Mouse (Mus musculus): ENCODE data around the gene Ccn1. TPM values are rescaled to one million over a fixed set of nuclear protein-coding genes. Genes with fewer than 3 reads are reported as not detected.
A peak's percentile ranks its signal among the peaks of the same experiment; 100 is the strongest.

Ccn1 gene
- polyA plus RNA-seq, 1 experiment from 2014 or later: 9.1 TPM

GRCm38 (mm10) chr3:145632888-145633287 lies 16.9 kb downstream of the Ccn1 start:
- WGBS (ENCODE audit: insufficient replicate concordance): 30% methylated on average over 6 of the region's 6 CpGs
- no peaks in the 10 kb centered on the region for H3K36me3 ChIP-seq (ENCODE audit: control insufficient read depth, insufficient read depth)
- no peaks in the 10 kb centered on the region for H3K9me3 ChIP-seq (replicated peaks; ENCODE audit: control insufficient read depth, low read length)
- ATAC-seq (ENCODE audit: low read depth): no peak
- no peak overlapping the region for H3K27ac ChIP-seq (ENCODE audit: low read length)
- no peaks in the 10 kb centered on the region for H3K27me3 ChIP-seq (ENCODE audit: control insufficient read depth, insufficient read depth, low read depth, low read length)
- H3K4me1 ChIP-seq (ENCODE audit: control insufficient read depth, low read depth, low read length): peaks cover 4% of the 10 kb centered on the region; the same call in 1 of the 2 replicates
- no peak overlapping the region for H3K4me2 ChIP-seq (ENCODE audit: low read depth, low read length)
- H3K4me3 ChIP-seq (ENCODE audit: low read depth, low read length): no peak overlapping the region
- H3K9ac ChIP-seq (ENCODE audit: low read depth, low read length): no peak overlapping the region

GRCm38 (mm10) chr3:145628643-145629042 lies 21.1 kb downstream of the Ccn1 start:
- H3K9me3 ChIP-seq (replicated peaks; ENCODE audit: control insufficient read depth, low read length): no peaks in the 10 kb centered on the region
- whole genome bisulfite sequencing (ENCODE audit: insufficient replicate concordance): 53% methylated on average over 5 of the region's 5 CpGs
- H3K27me3 ChIP-seq (ENCODE audit: control insufficient read depth, insufficient read depth, low read depth, low read length): no peaks in the 10 kb centered on the region
- ATAC-seq (ENCODE audit: low read depth): no peak
- no peak overlapping the region for H3K9ac ChIP-seq (ENCODE audit: low read depth, low read length)
- H3K27ac ChIP-seq (ENCODE audit: low read length): no peak overlapping the region
- H3K36me3 ChIP-seq (ENCODE audit: control insufficient read depth, insufficient read depth): no peaks in the 10 kb centered on the region
- no peak overlapping the region for H3K4me3 ChIP-seq (ENCODE audit: low read depth, low read length)
- H3K4me2 ChIP-seq (ENCODE audit: low read depth, low read length): no peak overlapping the region
- no peaks in the 10 kb centered on the region for H3K4me1 ChIP-seq (ENCODE audit: control insufficient read depth, low read depth, low read length)

DNA sequence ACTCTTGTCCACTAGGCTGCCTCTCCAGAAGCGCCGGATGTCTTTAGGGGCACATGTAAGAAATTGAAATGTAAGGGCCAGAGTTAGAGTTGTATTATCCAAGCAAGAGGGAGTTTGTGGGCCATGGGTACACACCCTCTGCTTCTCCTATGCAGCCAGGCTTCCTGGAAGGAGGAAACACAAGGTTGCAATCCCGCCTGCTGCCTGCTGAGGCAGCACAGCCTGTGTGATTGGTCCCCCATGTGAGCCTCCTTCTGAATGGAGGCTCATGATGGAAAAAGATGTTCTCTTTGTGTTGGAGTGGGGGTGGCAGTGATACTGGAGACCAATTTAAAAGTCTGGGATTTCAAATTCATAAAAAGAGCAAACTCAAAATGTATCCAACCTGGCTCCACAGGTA lies 22.0 kb downstream of the Ccn1 start:
- no peak overlapping the region for H3K4me3 ChIP-seq (ENCODE audit: low read depth, low read length)
- H3K27me3 ChIP-seq (ENCODE audit: control insufficient read depth, insufficient read depth, low read depth, low read length): no peaks in the 10 kb centered on the region
- no peaks in the 10 kb centered on the region for H3K4me1 ChIP-seq (ENCODE audit: control insufficient read depth, low read depth, low read length)
- no peak for ATAC-seq (ENCODE audit: low read depth)
- WGBS (ENCODE audit: insufficient replicate concordance): 61% methylated on average over 3 of the region's 3 CpGs
- no peak overlapping the region for H3K27ac ChIP-seq (ENCODE audit: low read length)
- H3K4me2 ChIP-seq (ENCODE audit: low read depth, low read length): no peak overlapping the region
- no peaks in the 10 kb centered on the region for H3K36me3 ChIP-seq (ENCODE audit: control insufficient read depth, insufficient read depth)
- H3K9me3 ChIP-seq (replicated peaks; ENCODE audit: control insufficient read depth, low read length): no peaks in the 10 kb centered on the region
- H3K9ac ChIP-seq (ENCODE audit: low read depth, low read length): no peak overlapping the region

GRCm38 (mm10) chr3:145626063-145626462 lies 23.7 kb downstream of the Ccn1 start:
- 0 out of 2 replicates have a peak, but pooled peaks have one; percentile 41 for ATAC-seq (ENCODE audit: low read depth)
- no peaks in the 10 kb centered on the region for H3K27me3 ChIP-seq (ENCODE audit: control insufficient read depth, insufficient read depth, low read depth, low read length)
- H3K36me3 ChIP-seq (ENCODE audit: control insufficient read depth, insufficient read depth): no peaks in the 10 kb centered on the region
- H3K9ac ChIP-seq (ENCODE audit: low read depth, low read length): no peak overlapping the region
- no peaks in the 10 kb centered on the region for H3K9me3 ChIP-seq (replicated peaks; ENCODE audit: control insufficient read depth, low read length)
- no peaks in the 10 kb centered on the region for H3K4me1 ChIP-seq (ENCODE audit: control insufficient read depth, low read depth, low read length)
- no peak overlapping the region for H3K4me2 ChIP-seq (ENCODE audit: low read depth, low read length)
- 68% methylated on average over 1 of the region's 1 CpGs for WGBS (ENCODE audit: insufficient replicate concordance)
- H3K4me3 ChIP-seq (ENCODE audit: low read depth, low read length): no peak overlapping the region
- H3K27ac ChIP-seq (ENCODE audit: low read length): no peak overlapping the region

- no peak overlapping the region for H3K9ac ChIP-seq (ENCODE audit: low read depth, low read length)
- no peaks in the 10 kb centered on the region for H3K36me3 ChIP-seq (ENCODE audit: control insufficient read depth, insufficient read depth)
- no peak overlapping the region for H3K4me2 ChIP-seq (ENCODE audit: low read depth, low read length)
- no peak for ATAC-seq (ENCODE audit: low read depth)
- no peaks in the 10 kb centered on the region for H3K4me1 ChIP-seq (ENCODE audit: control insufficient read depth, low read depth, low read length)
- H3K27me3 ChIP-seq (ENCODE audit: control insufficient read depth, insufficient read depth, low read depth, low read length): no peaks in the 10 kb centered on the region
- no peaks in the 10 kb centered on the region for H3K9me3 ChIP-seq (replicated peaks; ENCODE audit: control insufficient read depth, low read length)
- WGBS (ENCODE audit: insufficient replicate concordance): 63% methylated on average over 9 of the region's 9 CpGs
- H3K27ac ChIP-seq (ENCODE audit: low read length): no peak overlapping the region
- no peak overlapping the region for H3K4me3 ChIP-seq (ENCODE audit: low read depth, low read length)
Observed at GRCm38 (mm10) chr3:145625546-145625945, 24.2 kb downstream of the Ccn1 start.

GRCm38 (mm10) chr3:145624786-145625185 lies 25.0 kb downstream of the Ccn1 start:
- Histone ChIP-seq H3K4me3 (ENCODE audit: low read depth, low read length) (no peak overlapping the region), H3K36me3 (ENCODE audit: control insufficient read depth, insufficient read depth) (no peaks in the 10 kb centered on the region), H3K27me3 (ENCODE audit: control insufficient read depth, insufficient read depth, low read depth, low read length) (no peaks in the 10 kb centered on the region), H3K27ac (ENCODE audit: low read length) (no peak overlapping the region), H3K9ac (ENCODE audit: low read depth, low read length) (no peak overlapping the region), H3K4me2 (ENCODE audit: low read depth, low read length) (no peak overlapping the region), H3K9me3 (replicated peaks; ENCODE audit: control insufficient read depth, low read length) (no peaks in the 10 kb centered on the region), H3K4me1 (ENCODE audit: control insufficient read depth, low read depth, low read length) (no peaks in the 10 kb centered on the region)
- ATAC-seq (ENCODE audit: low read depth): no peak
- 65% methylated on average over 4 of the region's 4 CpGs for WGBS (ENCODE audit: insufficient replicate concordance)

- no peak for ATAC-seq (ENCODE audit: low read depth)
- Histone ChIP-seq H3K27me3 (ENCODE audit: control insufficient read depth, insufficient read depth, low read depth, low read length) (no peaks in the 10 kb centered on the region), H3K4me1 (ENCODE audit: control insufficient read depth, low read depth, low read length) (no peaks in the 10 kb centered on the region), H3K9me3 (replicated peaks; ENCODE audit: control insufficient read depth, low read length) (no peaks in the 10 kb centered on the region), H3K36me3 (ENCODE audit: control insufficient read depth, insufficient read depth) (no peaks in the 10 kb centered on the region), H3K4me3 (ENCODE audit: low read depth, low read length) (no peak overlapping the region), H3K9ac (ENCODE audit: low read depth, low read length) (no peak overlapping the region), H3K4me2 (ENCODE audit: low read depth, low read length) (no peak overlapping the region), H3K27ac (ENCODE audit: low read length) (no peak overlapping the region)
- 74% methylated on average over 12 of the region's 12 CpGs for WGBS (ENCODE audit: insufficient replicate concordance)
Observed at GRCm38 (mm10) chr3:145623047-145623446, 26.7 kb downstream of the Ccn1 start.

DNA sequence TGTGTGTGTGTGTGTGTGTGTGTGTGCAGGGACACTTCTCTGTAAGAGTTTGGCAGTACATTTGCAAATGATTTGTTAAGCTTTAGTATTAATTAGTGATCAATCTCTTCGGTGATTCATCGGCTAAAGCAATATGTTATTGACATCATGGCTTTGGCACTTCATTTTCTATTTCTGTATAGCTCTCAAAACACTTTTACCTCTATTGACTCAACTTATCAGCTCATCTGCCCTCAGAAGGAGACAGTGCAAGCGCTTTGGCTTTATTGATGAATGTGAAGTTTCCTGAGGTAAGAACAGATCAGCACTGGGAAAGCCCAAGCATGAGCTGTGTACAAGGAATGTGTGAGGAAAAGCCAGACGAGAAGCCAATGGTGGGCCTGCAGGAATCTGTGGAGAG lies 28.6 kb downstream of the Ccn1 start:
- no peaks in the 10 kb centered on the region for H3K36me3 ChIP-seq (ENCODE audit: control insufficient read depth, insufficient read depth)
- H3K9ac ChIP-seq (ENCODE audit: low read depth, low read length): no peak overlapping the region
- 56% methylated on average over 4 of the region's 4 CpGs for WGBS (ENCODE audit: insufficient replicate concordance)
- no peaks in the 10 kb centered on the region for H3K4me1 ChIP-seq (ENCODE audit: control insufficient read depth, low read depth, low read length)
- no peak overlapping the region for H3K4me3 ChIP-seq (ENCODE audit: low read depth, low read length)
- H3K4me2 ChIP-seq (ENCODE audit: low read depth, low read length): no peak overlapping the region
- no peak overlapping the region for H3K27ac ChIP-seq (ENCODE audit: low read length)
- no peak for ATAC-seq (ENCODE audit: low read depth)
- no peaks in the 10 kb centered on the region for H3K9me3 ChIP-seq (replicated peaks; ENCODE audit: control insufficient read depth, low read length)
- H3K27me3 ChIP-seq (ENCODE audit: control insufficient read depth, insufficient read depth, low read depth, low read length): no peaks in the 10 kb centered on the region

DNA sequence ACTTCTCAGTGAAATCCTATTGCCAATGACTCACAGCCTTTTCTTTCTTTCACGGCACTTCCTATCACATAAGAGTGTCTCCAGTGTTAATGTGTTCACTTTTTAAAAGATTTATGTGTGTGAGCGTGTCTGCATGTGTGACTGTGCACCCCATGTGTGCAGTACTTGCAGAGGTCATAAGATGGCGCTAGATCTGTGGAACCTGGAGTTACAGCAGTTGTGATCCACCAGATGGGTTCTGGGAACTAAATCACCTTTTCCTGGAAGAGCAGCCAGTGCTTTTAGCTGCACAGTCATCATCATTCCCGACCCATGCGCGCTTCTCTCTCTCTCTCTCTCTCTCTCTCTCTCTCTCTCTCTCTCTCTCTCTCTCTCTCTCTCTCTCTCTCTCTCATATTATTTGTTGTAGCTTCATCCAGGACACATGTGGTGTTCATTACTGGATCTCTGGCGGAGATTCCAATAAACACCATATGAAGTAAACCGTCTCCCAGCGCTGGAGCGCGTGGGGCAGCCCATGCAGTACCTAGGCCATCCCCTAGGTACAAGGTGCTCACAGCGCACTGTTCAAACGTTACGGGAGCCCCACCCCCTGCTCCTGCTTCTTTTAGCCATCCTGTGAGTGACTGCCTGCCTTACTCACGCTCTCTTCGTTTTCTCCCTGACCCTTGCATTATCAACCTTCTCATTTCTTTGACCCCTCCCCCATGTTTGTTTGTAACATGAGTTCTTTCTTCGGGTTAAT lies 30.0 kb downstream of the Ccn1 start:
- ATAC-seq (ENCODE audit: low read depth): no peak
- no peak overlapping the region for H3K9ac ChIP-seq (ENCODE audit: low read depth, low read length)
- H3K27me3 ChIP-seq (ENCODE audit: control insufficient read depth, insufficient read depth, low read depth, low read length): no peaks in the 10 kb centered on the region
- H3K4me2 ChIP-seq (ENCODE audit: low read depth, low read length): no peak overlapping the region
- no peaks in the 10 kb centered on the region; the same call in 1 of the 2 replicates for H3K4me1 ChIP-seq (ENCODE audit: control insufficient read depth, low read depth, low read length)
- H3K9me3 ChIP-seq (replicated peaks; ENCODE audit: control insufficient read depth, low read length): no peaks in the 10 kb centered on the region
- H3K4me3 ChIP-seq (ENCODE audit: low read depth, low read length): no peak overlapping the region
- H3K27ac ChIP-seq (ENCODE audit: low read length): no peak overlapping the region
- no peaks in the 10 kb centered on the region for H3K36me3 ChIP-seq (ENCODE audit: control insufficient read depth, insufficient read depth)
- 75% methylated on average over 17 of the region's 17 CpGs for WGBS (ENCODE audit: insufficient replicate concordance)

All from liver, embryonic 16.5 days (tissue).